Mouse (Mus musculus): ENCODE results near the gene Eva1a. TPM values are rescaled to one million over a fixed set of nuclear protein-coding genes. Genes with fewer than 3 reads are reported as not detected.

Gene Eva1a
- polyA plus RNA-seq, 1 experiment = 0.79 TPM

GRCm38 (mm10) chr6:82073011-82073410 is 32.2 kb downstream of the Eva1a start:
- Histone ChIP-seq H3K9ac (ENCODE audit: low read depth, poor library complexity, severe bottlenecking) (no peak overlapping the region), H3K27me3 (ENCODE audit: control insufficient read depth, insufficient read depth, low read length, poor library complexity, severe bottlenecking) (no peaks in the 10 kb centered on the region), H3K4me1 (ENCODE audit: control insufficient read depth, insufficient read depth, low read length) (no peaks in the 10 kb centered on the region), H3K9me3 (replicated peaks; ENCODE audit: control insufficient read depth, insufficient read depth, low read length, poor library complexity, severe bottlenecking) (no peaks in the 10 kb centered on the region), H3K4me3 (ENCODE audit: low read depth, low read length) (no peak overlapping the region), H3K36me3 (ENCODE audit: control insufficient read depth, insufficient read depth, low read length, poor library complexity, severe bottlenecking) (no peaks in the 10 kb centered on the region), H3K27ac (ENCODE audit: insufficient read depth, low read length) (no peak overlapping the region)
- TF ChIP-seq CTCF (IDR thresholded peaks at IDR 0.05; ENCODE audit: low read depth, low read length) (no peak), POLR2A (IDR thresholded peaks at IDR 0.05; ENCODE audit: insufficient read depth, low read length) (no peak), EP300 (IDR thresholded peaks at IDR 0.05; ENCODE audit: insufficient read depth, low read depth, low read length) (no peak)

GRCm38 (mm10) chr6:82073567-82073966 is 32.7 kb downstream of the Eva1a start:
- H3K4me3 ChIP-seq (ENCODE audit: low read depth, low read length) = no peak overlapping the region
- no peak overlapping the region for H3K9ac ChIP-seq (ENCODE audit: low read depth, poor library complexity, severe bottlenecking)
- no peaks in the 10 kb centered on the region for H3K4me1 ChIP-seq (ENCODE audit: control insufficient read depth, insufficient read depth, low read length)
- H3K9me3 ChIP-seq (replicated peaks; ENCODE audit: control insufficient read depth, insufficient read depth, low read length, poor library complexity, severe bottlenecking) = no peaks in the 10 kb centered on the region
- no peak for TF ChIP-seq CTCF (IDR thresholded peaks at IDR 0.05; ENCODE audit: low read depth, low read length)
- no peak for TF ChIP-seq POLR2A (IDR thresholded peaks at IDR 0.05; ENCODE audit: insufficient read depth, low read length)
- TF ChIP-seq EP300 (IDR thresholded peaks at IDR 0.05; ENCODE audit: insufficient read depth, low read depth, low read length) = no peak
- no peaks in the 10 kb centered on the region for H3K36me3 ChIP-seq (ENCODE audit: control insufficient read depth, insufficient read depth, low read length, poor library complexity, severe bottlenecking)
- no peak overlapping the region for H3K27ac ChIP-seq (ENCODE audit: insufficient read depth, low read length)
- no peaks in the 10 kb centered on the region for H3K27me3 ChIP-seq (ENCODE audit: control insufficient read depth, insufficient read depth, low read length, poor library complexity, severe bottlenecking)

DNA sequence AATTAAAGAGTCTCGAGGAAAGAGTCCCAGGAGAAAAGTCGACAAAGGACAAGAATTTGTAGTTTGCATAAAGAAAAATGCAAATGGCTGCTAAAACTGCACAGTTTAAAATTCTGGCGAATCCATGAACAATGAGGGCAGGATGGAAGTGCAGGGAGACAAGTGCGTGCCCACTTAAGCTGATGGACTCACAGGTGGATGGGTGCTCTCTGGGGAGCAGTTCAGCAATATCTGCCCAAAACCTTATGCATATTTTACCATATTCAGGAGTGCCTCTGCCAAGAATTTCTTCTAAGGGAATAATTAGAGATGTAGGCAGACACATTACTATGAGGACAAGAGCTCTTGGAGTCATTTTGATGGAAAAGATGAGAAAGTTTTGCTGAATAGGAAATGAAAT is 35.5 kb downstream of the Eva1a start:
- no peaks in the 10 kb centered on the region for H3K9me3 ChIP-seq (replicated peaks; ENCODE audit: control insufficient read depth, insufficient read depth, low read length, poor library complexity, severe bottlenecking)
- H3K27me3 ChIP-seq (ENCODE audit: control insufficient read depth, insufficient read depth, low read length, poor library complexity, severe bottlenecking) = no peaks in the 10 kb centered on the region
- TF ChIP-seq POLR2A (IDR thresholded peaks at IDR 0.05; ENCODE audit: insufficient read depth, low read length) = no peak
- TF ChIP-seq EP300 (IDR thresholded peaks at IDR 0.05; ENCODE audit: insufficient read depth, low read depth, low read length) = no peak
- TF ChIP-seq CTCF (IDR thresholded peaks at IDR 0.05; ENCODE audit: low read depth, low read length) = no peak
- no peak overlapping the region for H3K9ac ChIP-seq (ENCODE audit: low read depth, poor library complexity, severe bottlenecking)
- H3K27ac ChIP-seq (ENCODE audit: insufficient read depth, low read length) = no peak overlapping the region
- no peak overlapping the region for H3K4me3 ChIP-seq (ENCODE audit: low read depth, low read length)
- no peaks in the 10 kb centered on the region for H3K36me3 ChIP-seq (ENCODE audit: control insufficient read depth, insufficient read depth, low read length, poor library complexity, severe bottlenecking)
- no peaks in the 10 kb centered on the region for H3K4me1 ChIP-seq (ENCODE audit: control insufficient read depth, insufficient read depth, low read length)

DNA sequence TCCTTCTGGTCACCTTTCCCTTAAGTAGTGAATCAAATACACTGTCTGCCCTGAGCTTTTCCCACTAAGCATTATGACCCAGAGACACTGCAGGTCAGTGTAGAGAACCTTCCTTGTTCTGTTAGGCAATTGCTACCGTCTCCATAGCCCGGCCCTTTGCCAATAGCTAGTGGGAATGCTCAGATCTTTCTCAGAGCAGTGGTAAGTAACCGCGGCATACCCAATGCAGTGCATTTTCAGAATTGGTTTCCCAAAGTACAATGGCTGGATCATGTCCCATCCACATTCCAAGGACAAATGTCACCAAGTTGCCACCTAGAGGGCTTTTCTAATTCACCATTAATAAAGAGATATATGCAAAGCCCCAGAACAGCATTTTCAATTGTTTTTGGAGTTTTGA is 38.0 kb downstream of the Eva1a start:
- H3K4me3 ChIP-seq (ENCODE audit: low read depth, low read length) = no peak overlapping the region
- no peak for TF ChIP-seq CTCF (IDR thresholded peaks at IDR 0.05; ENCODE audit: low read depth, low read length)
- TF ChIP-seq POLR2A (IDR thresholded peaks at IDR 0.05; ENCODE audit: insufficient read depth, low read length) = no peak
- no peak for TF ChIP-seq EP300 (IDR thresholded peaks at IDR 0.05; ENCODE audit: insufficient read depth, low read depth, low read length)
- H3K27me3 ChIP-seq (ENCODE audit: control insufficient read depth, insufficient read depth, low read length, poor library complexity, severe bottlenecking) = no peaks in the 10 kb centered on the region
- H3K9ac ChIP-seq (ENCODE audit: low read depth, poor library complexity, severe bottlenecking) = no peak overlapping the region
- no peaks in the 10 kb centered on the region for H3K4me1 ChIP-seq (ENCODE audit: control insufficient read depth, insufficient read depth, low read length)
- H3K27ac ChIP-seq (ENCODE audit: insufficient read depth, low read length) = no peak overlapping the region
- no peaks in the 10 kb centered on the region for H3K36me3 ChIP-seq (ENCODE audit: control insufficient read depth, insufficient read depth, low read length, poor library complexity, severe bottlenecking)
- no peaks in the 10 kb centered on the region for H3K9me3 ChIP-seq (replicated peaks; ENCODE audit: control insufficient read depth, insufficient read depth, low read length, poor library complexity, severe bottlenecking)

DNA sequence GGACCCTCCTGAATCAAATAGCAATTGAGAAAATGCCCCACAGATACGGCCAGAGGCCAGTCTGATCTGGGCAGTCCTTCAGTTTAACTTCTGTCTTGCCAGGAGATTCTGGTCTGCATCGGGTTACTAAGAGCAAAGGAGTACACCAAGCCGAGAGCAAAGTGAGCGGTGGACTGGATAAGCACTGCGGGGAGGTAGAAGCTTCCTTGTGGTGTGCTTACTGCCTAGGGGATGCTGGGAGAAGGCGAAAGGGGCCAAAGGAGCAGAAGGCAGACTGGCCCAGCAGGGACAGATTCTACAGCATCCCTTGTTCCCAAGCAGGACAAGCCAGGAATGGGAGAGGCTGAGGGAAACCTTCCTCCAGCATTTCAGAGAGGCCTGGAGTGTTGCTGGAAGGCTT is 42.8 kb downstream of the Eva1a start:
- TF ChIP-seq POLR2A (IDR thresholded peaks at IDR 0.05; ENCODE audit: insufficient read depth, low read length) = no peak
- TF ChIP-seq EP300 (IDR thresholded peaks at IDR 0.05; ENCODE audit: insufficient read depth, low read depth, low read length) = no peak
- TF ChIP-seq CTCF (IDR thresholded peaks at IDR 0.05; ENCODE audit: low read depth, low read length) = no peak
- no peaks in the 10 kb centered on the region for H3K36me3 ChIP-seq (ENCODE audit: control insufficient read depth, insufficient read depth, low read length, poor library complexity, severe bottlenecking)
- peaks cover 4% of the 10 kb centered on the region; the same call in 1 of the 2 replicates for H3K9me3 ChIP-seq (replicated peaks; ENCODE audit: control insufficient read depth, insufficient read depth, low read length, poor library complexity, severe bottlenecking)

GRCm38 (mm10) chr6:82084235-82084634 is 43.4 kb downstream of the Eva1a start:
- Histone ChIP-seq H3K27me3 (ENCODE audit: control insufficient read depth, insufficient read depth, low read length, poor library complexity, severe bottlenecking) (no peaks in the 10 kb centered on the region), H3K4me3 (ENCODE audit: low read depth, low read length) (no peak overlapping the region), H3K9me3 (replicated peaks; ENCODE audit: control insufficient read depth, insufficient read depth, low read length, poor library complexity, severe bottlenecking) (peaks cover 4% of the 10 kb centered on the region; the same call in 1 of the 2 replicates), H3K36me3 (ENCODE audit: control insufficient read depth, insufficient read depth, low read length, poor library complexity, severe bottlenecking) (no peaks in the 10 kb centered on the region), H3K4me1 (ENCODE audit: control insufficient read depth, insufficient read depth, low read length) (no peaks in the 10 kb centered on the region), H3K9ac (ENCODE audit: low read depth, poor library complexity, severe bottlenecking) (no peak overlapping the region), H3K27ac (ENCODE audit: insufficient read depth, low read length) (no peak overlapping the region)
- TF ChIP-seq POLR2A (IDR thresholded peaks at IDR 0.05; ENCODE audit: insufficient read depth, low read length) = no peak
- TF ChIP-seq EP300 (IDR thresholded peaks at IDR 0.05; ENCODE audit: insufficient read depth, low read depth, low read length) = no peak
- no peak for TF ChIP-seq CTCF (IDR thresholded peaks at IDR 0.05; ENCODE audit: low read depth, low read length)

More for the DNA sequence above, 42.8 kb downstream of the Eva1a start:
- no peaks in the 10 kb centered on the region for H3K27me3 ChIP-seq (ENCODE audit: control insufficient read depth, insufficient read depth, low read length, poor library complexity, severe bottlenecking)
- no peak overlapping the region for H3K9ac ChIP-seq (ENCODE audit: low read depth, poor library complexity, severe bottlenecking)
- H3K27ac ChIP-seq (ENCODE audit: insufficient read depth, low read length) = no peak overlapping the region
- H3K4me1 ChIP-seq (ENCODE audit: control insufficient read depth, insufficient read depth, low read length) = no peaks in the 10 kb centered on the region
- H3K4me3 ChIP-seq (ENCODE audit: low read depth, low read length) = no peak overlapping the region

Data from ES-Bruce4 (cell line).